Mouse (Mus musculus) layer of hippocampus, postnatal 25 days (tissue): Measurements from ENCODE around the gene Mtus2. TPM values are rescaled to one million over a fixed set of nuclear protein-coding genes. Genes with fewer than 3 reads are reported as not detected.
A peak's percentile ranks its signal among the peaks of the same experiment; 100 is the strongest.

Experiments
- DNase-seq, 2 experiments: peaks; one replicate each; pipeline ENCODE4 v3.0.0; 2022; ENCODE audit warnings: mixed read lengths in 2 of 2, low spot score in 1 of 2; ENCODE audit errors: extremely low spot score in 1 of 2
- total RNA-seq, 2 experiments: library from RNA; stranded (reverse); gene quantifications; 2 replicates each; pipeline ENCODE4 v1.2.3; 2021

Gene Mtus2
- total RNA-seq, 2 experiments from 2014 or later: 30.0 to 35.6 TPM

DNA sequence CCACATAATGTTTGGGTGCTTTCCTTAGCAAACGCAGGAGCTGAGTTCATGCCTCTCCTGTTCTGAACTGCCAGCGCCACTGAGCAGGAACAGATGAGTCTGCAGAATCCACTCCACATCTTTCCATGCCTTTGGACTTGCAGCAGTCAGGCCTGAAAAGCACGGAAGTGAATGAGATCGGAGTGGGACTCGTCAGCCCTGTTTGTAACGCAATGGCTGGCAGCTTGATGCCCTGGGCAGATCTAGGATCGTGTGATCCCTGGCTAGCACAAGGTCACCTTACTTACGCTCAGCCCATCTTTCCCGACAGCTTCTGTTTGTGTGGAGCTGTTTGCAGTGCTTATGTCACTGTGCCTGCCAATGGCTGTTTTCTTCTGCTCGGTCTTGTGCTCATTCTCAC is 137.5 kb downstream of the Mtus2 start:
- DNase-seq: no peak

- no peak for DNase-seq
Observed at GRCm38 (mm10) chr5:148099356-148099755, 142.2 kb downstream of the Mtus2 start.

GRCm38 (mm10) chr5:148107324-148107723 is 150.2 kb downstream of the Mtus2 start:
- DNase-seq: no peak

- DNase-seq: no peak
Observed at GRCm38 (mm10) chr5:148107890-148108289, 150.8 kb downstream of the Mtus2 start.

GRCm38 (mm10) chr5:148108314-148108713 is 151.2 kb downstream of the Mtus2 start:
- no peak for DNase-seq

GRCm38 (mm10) chr5:148115207-148115817 is 158.2 kb downstream of the Mtus2 start:
- DNase-seq: no peak

- DNase-seq: no peak
Observed at GRCm38 (mm10) chr5:148124354-148124753, 167.2 kb downstream of the Mtus2 start.

DNA sequence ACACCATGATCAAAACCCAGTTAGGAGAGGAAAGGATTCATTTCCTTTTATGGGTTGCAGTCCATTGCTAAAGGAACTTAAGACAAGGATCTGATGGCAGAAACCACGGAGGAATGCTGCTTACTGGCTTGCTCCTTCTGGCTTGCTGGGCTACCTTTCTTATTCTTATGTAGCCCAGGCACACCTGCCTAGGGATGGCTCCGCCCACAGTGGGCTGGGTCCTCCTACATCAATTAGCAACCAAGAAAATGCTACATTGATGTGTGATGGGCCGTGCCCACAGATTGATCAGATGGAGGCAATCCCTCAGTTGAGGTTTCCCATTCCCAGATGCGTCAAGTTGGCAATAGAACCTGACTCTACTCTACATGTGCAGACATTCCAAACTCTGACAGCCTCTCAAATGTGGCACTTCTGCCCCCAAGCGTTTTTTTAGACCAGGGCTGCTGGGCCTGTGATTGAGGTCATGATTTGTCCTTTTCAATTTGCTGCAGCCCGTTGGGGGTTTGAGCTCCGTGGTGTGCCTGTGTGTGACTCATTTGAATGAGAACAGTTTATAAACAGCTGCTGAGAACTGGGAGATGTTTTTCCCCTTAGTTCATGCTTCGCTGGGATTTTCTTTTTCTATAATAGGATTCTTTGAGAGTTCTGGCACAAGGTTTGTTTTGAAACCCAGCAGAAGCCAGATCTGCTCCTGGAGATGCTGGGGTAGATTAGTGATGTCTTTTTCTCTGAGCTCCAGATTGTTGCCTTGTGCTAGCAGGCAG is 173.8 kb downstream of the Mtus2 start:
- peak in 1 of 2 experiments; percentile 28 for DNase-seq

DNA sequence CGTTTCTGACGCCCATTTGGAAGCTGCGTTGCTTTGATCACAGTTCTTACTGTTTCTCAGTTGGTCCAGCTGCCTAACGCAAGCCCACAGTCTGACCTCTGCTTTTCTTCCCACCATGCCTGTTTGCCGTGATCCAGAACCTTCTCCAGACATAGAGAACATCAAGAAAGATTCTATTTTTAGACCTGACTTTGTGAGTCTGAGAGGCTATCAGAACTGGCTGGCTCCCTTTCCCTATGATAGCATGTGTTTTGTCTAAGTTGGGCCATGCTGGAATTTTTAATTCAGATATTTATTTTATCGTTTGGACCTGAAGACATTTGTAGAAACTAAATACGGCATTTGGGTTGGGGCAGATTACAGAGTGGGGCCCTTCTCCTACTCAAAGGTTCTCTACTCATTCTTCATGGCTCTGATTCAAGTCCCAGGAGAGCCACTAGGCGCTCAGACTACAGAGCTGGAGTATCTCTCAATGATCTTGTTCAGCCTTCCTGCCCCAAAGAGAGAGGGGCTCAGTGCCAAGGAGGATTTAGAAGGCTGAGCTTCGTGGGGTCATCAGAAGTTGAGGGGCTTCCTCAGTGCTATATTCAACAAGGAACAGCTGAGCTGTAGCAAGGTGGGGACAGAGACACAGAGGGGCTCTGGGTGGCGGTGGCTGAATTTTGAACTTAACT is 174.5 kb downstream of the Mtus2 start:
- DNase-seq: peak; percentile 22 to 27

DNA sequence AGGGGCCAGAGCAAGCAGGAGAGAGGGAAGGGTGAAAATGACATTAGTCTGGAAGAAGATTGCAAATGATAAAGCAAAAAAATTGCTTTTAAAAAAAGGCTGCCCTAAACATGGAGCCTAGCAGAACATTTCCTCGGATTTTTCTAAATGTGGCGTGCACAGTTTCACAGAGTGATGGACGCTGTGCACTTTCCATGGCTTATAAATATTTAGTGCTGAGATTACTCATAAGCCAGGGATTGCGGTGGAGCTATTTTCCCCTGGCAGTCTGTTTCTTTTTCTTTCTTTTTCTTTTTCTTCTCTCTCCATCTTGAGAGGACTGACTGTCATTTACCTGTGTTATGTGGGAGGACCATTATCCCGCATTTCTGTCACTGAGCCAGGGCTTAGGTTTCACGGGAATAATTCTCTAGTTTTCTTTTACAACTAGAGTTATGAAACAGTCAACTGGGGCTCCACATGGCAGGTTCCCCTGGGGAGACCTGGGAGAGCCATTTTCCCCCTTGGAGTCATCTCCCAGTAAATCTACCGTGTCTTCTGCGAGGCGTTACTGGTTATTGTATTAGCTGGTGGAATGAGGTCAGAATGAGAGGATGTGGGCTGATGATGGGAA is 176.4 kb downstream of the Mtus2 start:
- peak in 1 of 2 experiments; percentile 20 for DNase-seq

DNA sequence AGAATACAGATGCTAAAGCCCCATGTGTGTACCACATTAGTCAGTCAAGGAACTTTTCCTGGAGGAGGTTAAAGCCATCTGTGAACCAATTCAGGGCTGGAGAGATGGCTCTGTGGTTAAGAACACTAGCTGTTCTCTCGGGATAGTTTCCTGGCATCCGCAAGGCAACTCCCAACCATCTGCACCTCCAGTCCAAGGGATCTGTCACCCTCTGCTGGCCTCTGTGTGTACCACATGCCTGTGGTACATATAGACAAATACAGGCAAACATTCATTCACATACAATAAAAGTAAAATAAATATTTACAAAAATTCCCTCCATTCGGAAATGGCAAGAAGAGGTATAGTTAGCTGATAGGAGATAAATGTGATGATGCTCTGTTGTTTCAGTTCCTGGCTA is 184.5 kb downstream of the Mtus2 start:
- DNase-seq: no peak

GRCm38 (mm10) chr5:148146200-148146823 is 189.2 kb downstream of the Mtus2 start:
- DNase-seq: no peak

DNA sequence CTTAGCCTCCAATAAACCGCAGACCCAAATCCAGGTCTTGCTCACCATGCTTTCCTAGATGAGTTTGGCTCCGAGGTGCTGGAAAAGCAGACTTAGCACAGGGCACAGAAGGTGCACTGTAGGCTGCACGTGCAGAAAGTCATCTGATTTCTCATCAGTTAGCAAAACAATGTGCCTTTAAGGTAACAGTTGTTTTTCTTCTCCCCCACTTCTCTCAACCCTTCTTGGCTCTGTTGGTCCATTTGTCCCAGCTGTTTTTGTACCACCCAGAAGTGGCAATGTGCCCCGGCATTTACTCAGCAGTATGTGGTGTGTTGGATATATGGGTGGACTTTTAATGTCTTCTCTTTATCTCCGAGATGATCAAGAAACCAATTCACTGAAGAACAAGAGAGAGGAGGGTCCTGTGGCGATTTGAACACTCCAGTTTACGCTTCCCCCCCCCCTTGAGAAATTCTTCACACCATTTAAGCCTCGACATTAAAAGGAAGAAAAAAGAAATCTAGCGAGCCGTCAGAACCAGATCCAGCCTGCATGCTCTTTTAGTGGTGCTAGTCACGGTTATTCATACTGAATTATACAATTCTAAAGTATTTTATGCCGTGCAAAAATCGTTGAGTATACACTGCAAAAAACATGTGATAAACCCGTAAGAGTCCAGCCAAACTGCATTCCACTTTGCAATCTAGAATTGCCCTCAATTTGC is 194.9 kb downstream of the Mtus2 start:
- no peak for DNase-seq

DNA sequence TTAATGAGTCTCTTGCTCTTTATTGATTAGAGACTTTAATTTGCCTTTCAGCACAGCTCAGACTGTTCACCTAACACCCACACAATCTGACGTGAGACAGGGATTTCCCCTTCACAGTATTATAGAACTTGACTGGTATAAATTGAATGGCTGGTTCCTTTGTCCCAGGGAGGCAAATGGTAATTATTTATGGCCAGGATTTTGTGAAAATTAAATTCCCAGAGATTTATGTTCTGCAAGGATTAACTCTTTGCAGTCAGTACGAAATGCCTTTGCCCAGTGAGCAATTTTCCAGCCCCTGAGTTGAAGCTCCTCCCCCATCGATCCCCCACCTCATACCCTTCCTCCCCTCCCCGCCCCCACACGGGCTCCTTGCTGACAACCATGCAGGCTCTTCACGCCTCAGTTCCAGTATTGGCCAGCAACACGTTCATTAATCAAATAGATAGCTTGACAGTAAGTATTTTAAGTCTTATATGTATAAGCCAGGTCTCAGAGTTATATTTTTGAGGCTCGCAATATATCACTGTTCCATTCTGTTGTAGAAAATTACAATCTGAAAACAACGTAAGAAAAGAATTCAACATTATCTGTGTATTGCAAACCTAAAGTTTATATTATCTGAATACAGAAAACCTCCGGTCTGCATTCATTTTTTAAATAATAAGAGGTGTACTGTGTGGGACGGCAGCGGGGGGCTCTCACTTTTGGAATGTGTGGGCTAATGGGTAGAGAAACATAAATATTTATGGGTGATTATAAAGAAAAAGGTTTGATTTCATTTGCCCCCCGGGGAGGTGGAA is 195.7 kb downstream of the Mtus2 start:
- no peak for DNase-seq

GRCm38 (mm10) chr5:148153403-148153713 is 196.2 kb downstream of the Mtus2 start:
- no peak for DNase-seq

DNA sequence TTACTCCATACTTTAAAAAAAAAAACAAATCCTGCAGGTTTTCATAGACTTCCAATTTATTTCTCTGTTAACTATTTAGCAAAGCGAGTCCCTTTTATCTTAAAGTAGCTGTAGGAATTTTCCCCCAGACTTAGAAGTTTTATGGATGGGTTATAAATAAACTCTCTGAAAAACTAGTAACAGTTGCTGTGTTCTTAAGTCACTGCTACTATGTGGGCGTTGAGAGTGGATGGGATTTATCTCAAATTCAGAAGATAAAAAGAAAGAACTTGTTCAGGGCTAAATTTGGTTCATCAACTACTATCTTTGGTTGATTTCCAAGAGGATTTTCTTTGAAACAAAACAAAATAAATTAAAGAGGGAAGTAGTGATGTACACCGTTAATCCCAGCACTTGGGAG is 197.6 kb downstream of the Mtus2 start:
- DNase-seq: no peak

- no peak for DNase-seq
Observed at GRCm38 (mm10) chr5:148159328-148159727, 202.2 kb downstream of the Mtus2 start.

- no peak for DNase-seq
Observed at GRCm38 (mm10) chr5:148160529-148161154, 203.5 kb downstream of the Mtus2 start.

GRCm38 (mm10) chr5:148165111-148165510 is 208.0 kb downstream of the Mtus2 start:
- DNase-seq: no peak
